Mouse (Mus musculus): ENCODE data around the gene Ndufs6. TPM values are rescaled to one million over a fixed set of nuclear protein-coding genes. Genes with fewer than 3 reads are reported as not detected.

Gene Ndufs6
- total and polyA plus RNA-seq, 3 experiments, result 266 to 276 TPM; not detected in 1

- no peak overlapping the region for H3K9ac ChIP-seq (ENCODE audit: control insufficient read depth, low read depth, low read length, poor library complexity, severe bottlenecking)
- H3K36me3 ChIP-seq (ENCODE audit: control insufficient read depth in 1 of 2, insufficient read depth in 2 of 2, low read length in 2 of 2), result no peaks in the 10 kb centered on the region
- DNase-seq (ENCODE audit: low read depth, low spot score), result no peak
- H3K4me3 ChIP-seq (ENCODE audit: control insufficient read depth in 1 of 2, insufficient read depth in 1 of 2, low read depth in 2 of 2, low read length in 2 of 2), result no peak overlapping the region
- H3K27ac ChIP-seq (ENCODE audit: control insufficient read depth, low read depth, low read length), result no peak overlapping the region
- TF ChIP-seq GABPA (IDR thresholded peaks at IDR 0.05; ENCODE audit: low read depth, low read length) (no peak), GATA1 (IDR thresholded peaks at IDR 0.05; ENCODE audit: low read depth, low read length) (no peak), NRF1 (IDR thresholded peaks at IDR 0.05; ENCODE audit: insufficient read depth, low read depth, low read length, poor library complexity, severe bottlenecking) (no peak), CTCF (IDR thresholded peaks at IDR 0.05 in 2 of 3, conservative IDR thresholded peaks at IDR 0.05 in 1 of 3; ENCODE audit: control insufficient read depth in 1 of 3, insufficient read depth in 1 of 3, low read depth in 2 of 3, low read length in 3 of 3, poor library complexity in 1 of 3, severe bottlenecking in 1 of 3) (no peak), RCOR1 (IDR thresholded peaks at IDR 0.05; ENCODE audit: low read depth, low read length) (no peak), E2F4 (IDR thresholded peaks at IDR 0.05; ENCODE audit: borderline replicate concordance, low read depth, low read length) (no peak), ZMIZ1 (IDR thresholded peaks at IDR 0.05; ENCODE audit: low read depth, low read length) (no peak)
- H3K79me2 ChIP-seq (ENCODE audit: control insufficient read depth, insufficient read depth, low read length, poor library complexity), result no peaks in the 10 kb centered on the region
- no peaks in the 10 kb centered on the region for H3K9me3 ChIP-seq (replicated peaks; ENCODE audit: insufficient read depth, low read length)
- no peaks in the 10 kb centered on the region for H3K4me1 ChIP-seq (ENCODE audit: control insufficient read depth in 1 of 2, insufficient read depth in 2 of 2, low read length in 2 of 2)
- no peaks in the 10 kb centered on the region for H3K27me3 ChIP-seq (ENCODE audit: control insufficient read depth in 1 of 2, insufficient read depth in 2 of 2, low read length in 2 of 2)
Measured at GRCm38 (mm10) chr13:73305398-73306084, 22.8 kb downstream of the Ndufs6 start.

GRCm38 (mm10) chr13:73304729-73305128, 23.6 kb downstream of the Ndufs6 start:
- Histone ChIP-seq H3K36me3 (ENCODE audit: control insufficient read depth in 1 of 2, insufficient read depth in 2 of 2, low read length in 2 of 2) (no peaks in the 10 kb centered on the region), H3K4me1 (ENCODE audit: control insufficient read depth in 1 of 2, insufficient read depth in 2 of 2, low read length in 2 of 2) (no peaks in the 10 kb centered on the region), H3K27ac (ENCODE audit: control insufficient read depth, low read depth, low read length) (no peak overlapping the region), H3K9me3 (replicated peaks; ENCODE audit: insufficient read depth, low read length) (no peaks in the 10 kb centered on the region), H3K9ac (ENCODE audit: control insufficient read depth, low read depth, low read length, poor library complexity, severe bottlenecking) (no peak overlapping the region), H3K79me2 (ENCODE audit: control insufficient read depth, insufficient read depth, low read length, poor library complexity) (no peaks in the 10 kb centered on the region), H3K4me3 (ENCODE audit: control insufficient read depth in 1 of 2, insufficient read depth in 1 of 2, low read depth in 2 of 2, low read length in 2 of 2) (no peak overlapping the region), H3K27me3 (ENCODE audit: control insufficient read depth in 1 of 2, insufficient read depth in 2 of 2, low read length in 2 of 2) (no peaks in the 10 kb centered on the region)
- no peak for DNase-seq (ENCODE audit: low read depth, low spot score)
- TF ChIP-seq ZNF384 (IDR thresholded peaks at IDR 0.05; ENCODE audit: low read depth, low read length), result no peak

- no peak overlapping the region for H3K27ac ChIP-seq (ENCODE audit: control insufficient read depth, low read depth, low read length)
- H3K9ac ChIP-seq (ENCODE audit: control insufficient read depth, low read depth, low read length, poor library complexity, severe bottlenecking), result no peak overlapping the region
- H3K27me3 ChIP-seq (ENCODE audit: control insufficient read depth in 1 of 2, insufficient read depth in 2 of 2, low read length in 2 of 2), result no peaks in the 10 kb centered on the region; a peak in 1 of 4 replicates
- TF ChIP-seq CHD1 (IDR thresholded peaks at IDR 0.05; ENCODE audit: low read depth, low read length), result no peak
- TF ChIP-seq USF1 (IDR thresholded peaks at IDR 0.05; ENCODE audit: low read depth, low read length), result no peak
- TF ChIP-seq MYB (IDR thresholded peaks at IDR 0.05; ENCODE audit: low read depth, low read length), result no peak
- no peak for TF ChIP-seq POLR2A (IDR thresholded peaks at IDR 0.05; ENCODE audit: control insufficient read depth in 1 of 2, insufficient read depth in 1 of 2, low read depth in 1 of 2, low read length in 2 of 2, poor library complexity in 1 of 2)
- no peak for TF ChIP-seq ZC3H11A (IDR thresholded peaks at IDR 0.05; ENCODE audit: low read depth, low read length)
- no peak for TF ChIP-seq MAX (IDR thresholded peaks at IDR 0.05; ENCODE audit: low read length)
- no peak for TF ChIP-seq TBP (IDR thresholded peaks at IDR 0.05; ENCODE audit: low read depth, low read length)
- no peak for TF ChIP-seq ZKSCAN1 (IDR thresholded peaks at IDR 0.05; ENCODE audit: low read depth, low read length)
- no peak for TF ChIP-seq MEF2A (IDR thresholded peaks at IDR 0.05; ENCODE audit: extremely low read depth, insufficient replicate concordance, low read depth, low read length, poor library complexity, severe bottlenecking)
- TF ChIP-seq E2F4 (IDR thresholded peaks at IDR 0.05; ENCODE audit: borderline replicate concordance, low read depth, low read length), result no peak
- TF ChIP-seq JUND (IDR thresholded peaks at IDR 0.05; ENCODE audit: low read depth, low read length), result no peak
- TF ChIP-seq HCFC1 (IDR thresholded peaks at IDR 0.05; ENCODE audit: low read depth, low read length), result no peak
- H3K4me1 ChIP-seq (ENCODE audit: control insufficient read depth in 1 of 2, insufficient read depth in 2 of 2, low read length in 2 of 2), result no peaks in the 10 kb centered on the region
- H3K9me3 ChIP-seq (replicated peaks; ENCODE audit: insufficient read depth, low read length), result no peaks in the 10 kb centered on the region
- no peak overlapping the region for H3K4me3 ChIP-seq (ENCODE audit: control insufficient read depth in 1 of 2, insufficient read depth in 1 of 2, low read depth in 2 of 2, low read length in 2 of 2)
- DNase-seq (ENCODE audit: low read depth, low spot score), result no peak
- no peaks in the 10 kb centered on the region for H3K36me3 ChIP-seq (ENCODE audit: control insufficient read depth in 1 of 2, insufficient read depth in 2 of 2, low read length in 2 of 2)
- H3K79me2 ChIP-seq (ENCODE audit: control insufficient read depth, insufficient read depth, low read length, poor library complexity), result no peaks in the 10 kb centered on the region
Measured at GRCm38 (mm10) chr13:73299322-73299721, 29.0 kb downstream of the Ndufs6 start.
